Mouse (Mus musculus): ENCODE results near the gene Gm3893.
"Not testable (repeated sequence)": the region's sequence is repeated elsewhere in the genome, so short reads cannot be mapped to it uniquely, and the experiment has no call there.

Gene Gm3893

GRCm38 (mm10) chr4:42090907-42091306 is at the start of gene Gm3893:
Gene Gm3893 (plus strand): TSS chr4:42091207.
- not testable (repeated sequence) for DNase-seq (ENCODE audit: low read depth, low spot score)

- not testable (repeated sequence) for DNase-seq (ENCODE audit: low read depth, low spot score)
These were observed 23.5 kb downstream of the Gm3893 start, which contains the start of gene Gm13304 for GRCm38 (mm10) chr4:42114517-42114916. Gene Gm13304 (plus strand): TSS chr4:42114817.
